Mouse (Mus musculus) neural tube, embryonic 11.5 days (tissue): Measurements from ENCODE around the gene Pigv. TPM values are rescaled to one million over a fixed set of nuclear protein-coding genes. Genes with fewer than 3 reads are reported as not detected.

Source experiments
- ATAC-seq: fragments of 200-750 bp; cut with Nextera tagmentation; 2 replicates; pipeline ENCODE4 v1.8.0; 2017; ENCODE audit warnings: moderate number of reproducible peaks, mild to moderate bottlenecking, moderate TSS enrichment, moderate library complexity; ENCODE audit not compliant: insufficient read depth, low FRiP score, low TSS enrichment
- DNase-seq: peaks from one replicate; pipeline ENCODE4 v3.0.0-alpha.2; 2015; ENCODE audit warnings: low spot score
- H3K27ac ChIP-seq: fragments of 300-500 bp; sonication (generic); 2 replicates; pipeline ENCODE4 v1.5.1; 2014; ENCODE audit warnings: low read depth, mild to moderate bottlenecking, low read length
- H3K27me3 ChIP-seq: fragments of 300-500 bp; sonication (generic); 2 replicates; pipeline ENCODE4 v1.6.1; 2014; ENCODE audit warnings: mild to moderate bottlenecking, low read length, mixed read lengths; ENCODE audit not compliant: control insufficient read depth, insufficient read depth
- H3K36me3 ChIP-seq: fragments of 300-500 bp; sonication (generic); 2 replicates; pipeline ENCODE4 v1.6.1; 2014; ENCODE audit warnings: mild to moderate bottlenecking, low read length, moderate library complexity, mixed read lengths; ENCODE audit not compliant: control insufficient read depth, insufficient read depth
- H3K4me1 ChIP-seq: fragments of 300-500 bp; sonication (generic); 2 replicates; pipeline ENCODE4 v1.6.1; 2014; ENCODE audit warnings: low read length, mixed read lengths; ENCODE audit not compliant: control insufficient read depth, insufficient read depth
- H3K4me2 ChIP-seq: fragments of 300-500 bp; sonication (generic); 2 replicates; pipeline ENCODE4 v1.6.1; 2014; ENCODE audit warnings: low read depth, mild to moderate bottlenecking, moderate library complexity
- H3K4me3 ChIP-seq: fragments of 300-500 bp; sonication (generic); 2 replicates; pipeline ENCODE4 v1.5.1; 2014; ENCODE audit warnings: low read depth, low read length
- H3K9ac ChIP-seq: fragments of 300-500 bp; sonication (generic); 2 replicates; pipeline ENCODE4 v1.6.1; 2014; ENCODE audit warnings: mild to moderate bottlenecking, low read length
- H3K9me3 ChIP-seq: fragments of 300-500 bp; sonication (generic); 2 replicates; pipeline ENCODE4 v1.6.1; 2016; ENCODE audit warnings: low read length; ENCODE audit not compliant: control insufficient read depth
- WGBS: fragments of 180-500 bp; shearing (Covaris S2); extraction: QIAGEN DNeasy Blood & Tissue Kit; methylation state at CpG from one replicate; pipeline ENCODE4 v1.1.7; 2014; 5-methylcytosine and 5-hydroxymethylcytosine counted together
- polyA plus RNA-seq: library from polyadenylated mRNA; unstranded; fragments of >200 nt; fragmentation: Nextera tagmentation; extraction: Ambion mirVana; gene quantifications from 2 replicates; pipeline ENCODE4 v1.2.1, GENCODE M21; 2014

The Pigv gene
- polyA plus RNA-seq, 1 experiment from 2014 or later: 9.2 TPM

DNA sequence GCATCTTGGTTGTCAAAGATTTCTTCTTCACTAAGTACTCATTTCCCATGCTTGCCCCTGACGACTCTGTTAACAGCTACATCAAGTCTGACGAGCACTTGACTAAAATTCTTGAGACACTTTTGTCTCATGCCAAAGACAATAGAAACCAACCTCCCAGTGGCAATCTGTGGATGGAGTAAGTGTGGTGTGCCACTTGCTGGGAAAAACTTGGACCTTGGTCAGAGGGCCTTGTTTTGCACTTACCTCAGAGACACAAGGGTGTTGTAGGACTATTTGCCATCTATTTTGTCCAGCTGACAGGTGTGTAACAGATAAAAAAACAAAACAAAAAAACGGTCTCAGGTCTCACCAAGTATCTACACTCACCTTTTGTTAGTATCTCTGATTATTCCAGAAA is 3.7 kb upstream of the Pigv start:
- Histone ChIP-seq H3K9ac (no peak overlapping the region; the same call in 1 of the 2 replicates), H3K4me1 (peaks cover 20% of the 10 kb centered on the region), H3K27ac (no peak overlapping the region), H3K36me3 (peaks cover 14% of the 10 kb centered on the region), H3K4me3 (no peak overlapping the region), H3K27me3 (no peaks in the 10 kb centered on the region), H3K4me2 (no peak overlapping the region), H3K9me3 (no peaks in the 10 kb centered on the region)
- no peak for DNase-seq
- ATAC-seq: no peak
- WGBS: 28% methylated on average over 3 of the region's 3 CpGs

DNA sequence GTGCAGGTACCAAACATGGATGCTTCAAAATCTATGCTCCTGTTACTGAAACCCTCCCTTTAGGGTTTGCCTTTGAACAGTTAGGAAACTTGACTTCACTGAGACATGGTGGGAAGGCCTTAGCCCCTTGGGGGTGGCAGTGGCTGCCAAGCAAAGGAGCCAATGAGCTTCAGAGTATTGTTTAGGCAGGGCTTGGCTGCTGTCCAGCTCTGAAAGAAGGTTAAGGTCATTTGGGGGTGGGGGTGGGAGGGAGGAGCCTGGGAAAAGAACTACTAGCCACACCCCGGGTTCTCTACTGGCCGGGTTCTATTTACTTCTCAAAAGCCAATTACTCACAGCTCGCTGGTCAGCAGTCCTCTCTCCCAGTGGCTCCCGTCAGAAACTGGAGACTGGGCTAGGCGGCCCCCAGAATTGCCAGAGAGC is 3.2 kb upstream of the Pigv start:
- Histone ChIP-seq H3K9ac (no peak overlapping the region; the same call in 1 of the 2 replicates), H3K36me3 (peaks cover 9% of the 10 kb centered on the region), H3K4me1 (peaks cover 20% of the 10 kb centered on the region), H3K27ac (no peak overlapping the region), H3K9me3 (no peaks in the 10 kb centered on the region), H3K4me3 (no peak overlapping the region), H3K27me3 (no peaks in the 10 kb centered on the region), H3K4me2 (no peak overlapping the region)
- peak; percentile 80 for DNase-seq
- 1% methylated on average over 5 of the region's 5 CpGs for WGBS
- ATAC-seq: peak; percentile 49

DNA sequence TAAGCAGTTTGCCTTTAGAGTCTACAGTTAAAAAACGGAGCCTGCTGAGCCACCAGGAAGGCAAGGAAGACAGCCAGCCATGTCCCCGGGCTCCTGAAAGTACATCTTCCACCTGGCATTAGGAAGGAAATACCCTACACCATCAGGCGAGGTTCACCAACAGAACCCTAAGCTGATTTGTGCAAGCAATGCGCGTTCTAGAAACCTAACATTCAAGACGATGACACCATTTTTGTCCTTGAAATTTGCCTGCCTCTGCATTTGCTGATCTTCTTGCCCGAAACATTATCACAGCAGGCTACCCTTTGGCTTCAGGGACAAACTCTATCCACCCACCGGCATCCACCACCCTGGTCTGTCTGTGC is 1.9 kb upstream of the Pigv start:
- Histone ChIP-seq H3K4me2 (no peak overlapping the region), H3K36me3 (peaks cover 2% of the 10 kb centered on the region; the same call in 1 of the 2 replicates), H3K4me1 (peaks cover 20% of the 10 kb centered on the region), H3K4me3 (no peak overlapping the region), H3K27ac (no peak overlapping the region), H3K9me3 (no peaks in the 10 kb centered on the region), H3K27me3 (no peaks in the 10 kb centered on the region), H3K9ac (no peak overlapping the region)
- ATAC-seq (no peak), DNase-seq (no peak)
- 71% methylated on average over 8 of the region's 8 CpGs for WGBS

DNA sequence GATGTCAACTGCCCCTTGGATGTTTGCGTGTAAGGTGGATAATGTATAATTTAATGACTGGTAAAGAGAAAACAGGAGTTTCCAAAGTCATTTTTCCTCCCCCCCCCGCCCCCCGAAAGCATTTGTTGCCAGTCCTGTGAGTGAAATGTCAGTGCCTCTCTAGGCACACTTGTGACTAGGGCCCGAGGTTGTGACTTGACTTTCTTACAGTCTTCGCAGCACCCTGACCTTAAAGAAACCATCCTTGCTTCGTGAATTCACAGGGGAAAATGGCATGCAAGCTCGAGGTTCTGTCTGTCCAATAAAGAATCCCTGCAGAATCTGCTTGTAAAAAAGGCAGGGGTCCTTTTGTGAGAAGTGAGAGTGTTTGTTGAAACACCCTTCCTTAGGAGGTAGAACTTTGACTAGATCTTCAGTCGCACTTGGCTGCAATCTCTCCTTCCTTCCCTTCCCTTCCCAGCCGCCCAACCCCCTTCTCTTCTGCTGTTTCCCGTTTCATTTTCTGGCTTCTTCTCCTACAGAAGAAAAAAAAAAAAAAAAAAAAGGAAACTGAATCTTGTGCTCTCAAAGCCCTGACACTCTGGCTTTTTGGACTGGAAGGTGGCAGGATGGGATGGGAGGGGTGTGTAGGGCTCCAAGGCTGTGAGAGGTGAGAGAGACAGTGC is 1.4 kb upstream of the Pigv start:
- H3K9ac ChIP-seq: no peak overlapping the region
- WGBS: 43% methylated on average over 10 of the region's 10 CpGs
- 0 out of 2 replicates have a peak overlapping the region, but pooled peaks have one; percentile 1 for H3K4me2 ChIP-seq

DNA sequence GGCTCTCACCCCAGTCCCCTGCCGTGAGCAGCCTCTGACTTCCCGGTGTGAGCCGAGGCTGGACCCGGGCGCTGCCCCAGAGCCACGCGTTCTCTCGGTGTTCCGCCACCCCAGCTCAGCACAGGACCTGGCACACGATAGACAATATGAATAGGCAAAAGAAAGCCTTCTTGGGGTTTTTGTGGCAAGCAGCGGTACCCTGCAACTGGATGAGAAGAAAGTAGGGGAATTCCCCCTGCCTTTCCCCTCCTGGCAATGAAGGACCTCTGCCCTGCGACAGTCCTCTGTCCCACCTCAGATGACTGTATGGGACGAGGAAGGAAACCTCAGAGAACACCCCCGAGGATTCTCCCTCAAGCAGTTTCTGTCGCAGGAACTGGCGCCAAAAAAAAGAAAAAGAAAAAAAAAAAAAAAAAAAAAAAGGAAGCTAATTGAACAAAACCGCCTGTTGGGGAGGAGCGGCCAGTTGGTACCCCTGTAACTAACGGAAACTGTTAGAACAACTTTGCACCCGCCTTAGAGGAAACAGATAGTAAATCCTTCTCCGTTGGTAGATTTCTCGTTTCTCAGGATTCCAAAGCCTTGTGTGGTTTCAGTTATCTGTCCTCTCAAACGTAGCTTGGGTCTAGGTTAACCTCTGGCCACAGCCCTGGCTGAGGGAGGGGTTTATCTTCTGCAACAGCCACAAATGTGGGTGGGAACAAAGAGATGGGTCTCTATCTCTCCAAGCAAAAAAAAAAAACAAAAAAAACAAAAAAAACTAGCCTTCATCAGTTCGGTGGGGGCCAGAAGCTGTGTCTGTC is 599 bp upstream of the Pigv start:
- Histone ChIP-seq H3K36me3 (no peaks in the 10 kb centered on the region), H3K27ac (peak overlapping the region; percentile 94), H3K4me1 (peaks cover 20% of the 10 kb centered on the region), H3K9ac (peak overlapping the region; percentile 72), H3K9me3 (no peaks in the 10 kb centered on the region), H3K4me3 (peak overlapping the region; percentile 65), H3K27me3 (no peaks in the 10 kb centered on the region), H3K4me2 (peak overlapping the region; percentile 62)
- DNase-seq: no peak
- WGBS: 5% methylated on average over 24 of the region's 24 CpGs
- ATAC-seq: no peak; the same call in 1 of the 2 replicates

More for the DNA sequence above, 1.4 kb upstream of the Pigv start:
- Histone ChIP-seq H3K36me3 (peaks cover 2% of the 10 kb centered on the region; the same call in 1 of the 2 replicates), H3K4me3 (no peak overlapping the region), H3K9me3 (no peaks in the 10 kb centered on the region), H3K4me1 (peaks cover 20% of the 10 kb centered on the region), H3K27me3 (no peaks in the 10 kb centered on the region), H3K27ac (no peak overlapping the region)
- no peak for ATAC-seq
- DNase-seq: no peak

DNA sequence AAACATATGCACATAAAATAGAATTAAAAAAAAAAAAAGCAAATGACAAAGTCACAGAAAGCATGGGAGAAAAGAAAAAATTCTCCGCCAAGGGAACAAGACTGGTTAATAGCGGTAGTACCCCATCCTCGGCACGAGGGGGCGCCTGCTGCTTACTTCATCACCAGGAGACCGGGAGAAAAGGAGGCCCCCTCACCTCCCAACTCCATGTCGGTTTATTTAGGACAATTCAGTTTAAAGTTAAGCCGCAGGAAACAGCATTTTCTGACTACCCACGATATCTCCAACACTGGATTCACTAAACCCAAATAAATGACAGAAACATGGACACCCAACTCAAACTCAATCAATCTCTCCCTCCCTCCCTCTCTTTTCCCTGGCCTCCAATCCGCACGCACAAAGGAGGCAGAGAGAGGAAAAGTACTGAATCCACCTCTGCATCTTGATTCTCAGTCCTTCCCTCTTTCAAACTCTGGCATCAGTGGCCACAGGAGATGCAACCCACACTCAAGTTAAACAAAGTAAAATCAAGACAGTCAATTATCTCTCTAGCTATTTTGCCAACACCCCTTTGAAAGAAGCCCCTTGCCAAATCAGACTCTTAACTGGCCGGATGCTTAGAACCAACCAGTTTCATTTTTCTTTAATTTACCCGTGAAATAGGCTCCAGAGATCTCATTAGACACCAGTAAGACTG is 1.1 kb downstream of the Pigv start:
- ATAC-seq (no peak), DNase-seq (peak; percentile 82)
- no peaks in the 10 kb centered on the region for H3K9me3 ChIP-seq
- peak overlapping the region; percentile 94; the same call in 1 of the 2 replicates for H3K27ac ChIP-seq
- WGBS: 7% methylated on average over 13 of the region's 13 CpGs
- H3K36me3 ChIP-seq: no peaks in the 10 kb centered on the region
- H3K4me2 ChIP-seq: peak overlapping the region; percentile 62
- H3K4me1 ChIP-seq: peaks cover 13% of the 10 kb centered on the region
- H3K27me3 ChIP-seq: no peaks in the 10 kb centered on the region
- peak overlapping the region; percentile 72 for H3K9ac ChIP-seq
- H3K4me3 ChIP-seq: peak overlapping the region; percentile 65

DNA sequence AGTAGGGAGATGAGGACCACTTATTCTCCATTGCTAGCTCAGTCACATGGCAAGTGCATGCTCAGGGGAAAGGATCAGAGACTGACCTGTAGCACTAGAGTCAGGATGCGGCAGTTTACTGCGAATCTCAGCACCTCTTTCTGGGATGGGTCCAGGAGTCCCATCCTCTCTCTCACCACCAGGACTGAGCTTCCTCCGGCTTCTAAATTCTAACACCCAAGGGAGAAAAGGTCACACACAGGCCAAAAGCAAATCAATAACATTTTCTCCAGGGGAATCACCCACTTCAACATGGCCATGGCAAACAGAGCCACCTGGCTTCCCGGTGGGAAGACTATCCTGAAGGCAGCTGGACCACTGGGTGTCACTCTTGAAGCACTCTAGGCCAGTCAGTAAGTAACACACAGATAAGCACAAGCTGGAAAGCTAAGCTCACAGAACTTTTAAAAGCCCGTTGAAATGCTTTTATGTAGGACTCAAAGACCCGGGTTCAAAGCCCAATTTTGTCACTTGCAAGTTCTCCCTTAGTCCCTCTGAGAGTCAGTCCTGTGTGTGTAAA is 2.7 kb downstream of the Pigv start:
- Histone ChIP-seq H3K4me2 (no peak overlapping the region), H3K4me1 (0 out of 2 replicates have a peak, but pooled peaks cover 5% of the 10 kb centered on the region), H3K27ac (no peak overlapping the region), H3K4me3 (no peak overlapping the region), H3K9me3 (no peaks in the 10 kb centered on the region), H3K36me3 (no peaks in the 10 kb centered on the region), H3K9ac (no peak overlapping the region), H3K27me3 (no peaks in the 10 kb centered on the region)
- DNase-seq: no peak
- no peak for ATAC-seq
- WGBS: 70% methylated on average over 6 of the region's 6 CpGs

DNA sequence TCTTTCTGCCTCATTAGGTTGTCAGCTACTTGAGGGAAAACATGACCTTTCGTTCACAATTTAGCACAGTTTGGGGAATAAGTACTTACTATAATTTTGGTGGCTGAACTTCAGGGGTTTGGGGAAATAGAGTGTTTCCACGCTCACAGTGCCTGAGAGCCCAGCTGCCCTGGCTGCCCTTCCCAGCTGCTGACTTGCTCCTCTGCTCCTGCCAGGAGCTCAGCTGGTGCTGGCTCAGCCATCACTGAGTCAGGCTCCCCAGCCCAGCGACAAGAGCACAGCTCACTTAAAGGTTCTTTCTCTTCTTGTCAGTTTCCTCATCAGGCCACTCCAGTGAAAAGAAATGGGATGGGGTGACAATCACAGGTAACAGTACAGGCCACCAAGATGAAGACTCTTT is 3.9 kb downstream of the Pigv start:
- H3K4me1 ChIP-seq: 0 out of 2 replicates have a peak, but pooled peaks cover 5% of the 10 kb centered on the region
- H3K27ac ChIP-seq: no peak overlapping the region
- no peaks in the 10 kb centered on the region for H3K27me3 ChIP-seq
- no peak overlapping the region for H3K4me2 ChIP-seq
- no peaks in the 10 kb centered on the region for H3K9me3 ChIP-seq
- H3K4me3 ChIP-seq: no peak overlapping the region
- ATAC-seq (no peak), DNase-seq (no peak)
- no peak overlapping the region for H3K9ac ChIP-seq
- no peaks in the 10 kb centered on the region for H3K36me3 ChIP-seq
- 80% methylated on average over 3 of the region's 3 CpGs for WGBS
